Mouse (Mus musculus) cerebellum, postnatal 25 days (tissue): ENCODE results near the gene Dcakd.
"Not testable (repeated sequence)": the region's sequence is repeated elsewhere in the genome, so short reads cannot be mapped to it uniquely, and the experiment has no call there.

ENCODE experiments used
- DNase-seq, 2 experiments: peaks; one replicate each; pipeline ENCODE4 v3.0.0; 2021; ENCODE audit warnings: mixed read lengths in 2 of 2

The Dcakd gene

DNA sequence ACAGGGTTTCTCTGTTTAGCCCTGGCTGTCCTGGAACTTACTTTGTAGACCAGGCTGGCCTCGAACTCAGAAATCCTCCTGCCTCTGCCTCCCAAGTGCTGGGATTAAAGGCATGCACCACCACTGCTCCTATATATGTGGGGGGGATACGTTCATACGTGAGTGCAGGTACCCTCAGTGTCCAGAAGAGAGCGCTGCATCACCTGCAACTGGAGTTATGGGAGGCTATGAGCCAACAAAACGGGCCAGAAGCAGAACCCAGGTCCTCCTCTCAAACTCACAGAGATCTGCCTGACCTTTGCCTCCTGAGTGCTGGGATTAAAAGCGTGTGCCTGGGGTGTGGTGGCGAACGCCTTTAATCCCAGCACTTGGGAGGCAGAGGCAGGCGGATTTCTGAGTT, 52.2 kb downstream of the Dcakd start:
- not testable (repeated sequence) for DNase-seq

GRCm38 (mm10) chr11:102972326-102972725, 55.8 kb downstream of the Dcakd start:
- DNase-seq: no peak

GRCm38 (mm10) chr11:102971604-102972003, 56.5 kb downstream of the Dcakd start:
- DNase-seq: peak; percentile 29 to 46

GRCm38 (mm10) chr11:102964547-102965091, 63.5 kb downstream of the Dcakd start:
- no peak for DNase-seq

DNA sequence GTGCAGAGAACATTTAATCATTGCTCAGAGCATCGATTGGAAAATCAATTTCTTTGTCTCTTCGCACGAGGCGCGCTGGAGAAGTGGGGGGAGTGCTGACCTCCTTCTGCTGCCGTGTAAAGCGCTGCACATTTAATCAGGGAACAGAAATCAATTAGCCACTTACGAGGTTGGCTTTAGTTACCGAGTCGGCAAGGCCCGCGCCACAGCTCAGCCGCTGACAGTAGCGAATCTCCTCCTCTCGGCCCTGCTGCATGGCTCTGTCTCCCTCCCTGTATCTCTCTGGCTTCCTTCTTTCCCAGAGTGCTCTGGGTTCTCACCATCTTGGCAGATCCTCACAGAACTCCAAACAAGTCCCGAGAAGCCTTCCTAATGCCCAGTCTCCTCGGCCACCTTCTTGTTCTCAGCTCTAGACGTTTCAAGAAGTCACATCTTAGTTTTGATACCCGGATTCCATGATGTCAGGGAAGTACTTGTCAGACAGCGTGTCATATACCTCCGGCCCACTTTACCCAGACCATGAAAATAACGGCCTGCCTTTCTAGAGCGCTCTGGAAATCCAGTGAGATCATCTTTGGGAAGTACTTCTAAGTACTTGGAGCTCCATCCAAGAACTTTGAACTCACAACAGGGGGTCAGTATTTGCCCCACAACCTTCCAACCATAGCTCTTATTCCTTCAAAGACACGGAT, 64.1 kb downstream of the Dcakd start:
- DNase-seq: peak in 1 of 2 experiments; percentile 30

DNA sequence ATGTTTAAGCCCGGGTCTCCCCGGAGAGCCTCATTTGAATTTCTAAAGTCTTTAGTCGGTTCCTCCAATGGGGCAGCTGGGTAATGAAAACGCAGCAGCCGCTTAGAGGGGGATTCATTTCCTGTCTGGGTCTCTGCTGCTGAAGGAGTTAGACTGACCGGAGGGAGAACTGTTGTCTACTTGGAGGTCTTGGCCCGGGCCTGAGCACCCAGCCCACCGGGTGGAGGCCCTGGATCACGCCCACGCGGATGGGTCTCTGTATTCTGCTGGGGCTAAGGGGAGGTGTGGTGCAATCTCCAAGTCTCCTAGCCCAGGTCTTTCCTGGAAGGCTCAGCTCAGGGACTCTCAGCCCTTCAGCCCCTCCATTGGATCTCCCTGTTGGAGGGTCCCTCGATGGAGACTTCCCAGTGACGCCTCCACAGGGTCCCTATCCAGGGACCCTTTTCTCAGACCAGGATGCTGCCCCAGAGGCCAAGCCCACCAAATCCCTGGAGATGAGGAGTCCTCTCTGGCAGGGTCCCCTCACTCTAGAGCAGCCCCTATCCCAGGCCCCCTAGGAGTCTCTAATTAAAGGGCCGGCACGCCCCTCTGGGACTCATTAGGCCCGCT, 64.8 kb downstream of the Dcakd start:
- DNase-seq: no peak

- DNase-seq: no peak
These were observed 65.3 kb downstream of the Dcakd start for GRCm38 (mm10) chr11:102962861-102963245.

GRCm38 (mm10) chr11:102961082-102961481, 67.1 kb downstream of the Dcakd start:
- DNase-seq: no peak

DNA sequence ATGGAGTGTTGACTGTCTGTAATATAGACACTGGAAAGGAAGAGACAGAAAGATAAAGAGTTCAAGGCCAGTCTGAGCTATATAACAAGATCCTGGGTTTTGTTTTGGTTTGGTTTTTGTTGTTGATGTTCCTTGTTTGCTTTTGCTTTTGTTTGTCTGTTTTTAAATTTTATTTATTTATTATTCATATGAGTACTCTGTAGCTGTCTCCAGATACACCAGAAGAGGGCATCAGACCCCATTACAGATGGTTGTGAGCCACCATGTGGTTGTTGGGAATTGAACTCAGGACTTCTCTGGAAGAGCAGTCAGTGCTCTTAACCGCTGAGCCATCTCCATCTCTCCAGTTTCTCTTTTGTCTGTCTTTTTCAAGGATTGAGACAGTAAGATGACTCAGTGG, 69.3 kb downstream of the Dcakd start:
- DNase-seq: no peak

DNA sequence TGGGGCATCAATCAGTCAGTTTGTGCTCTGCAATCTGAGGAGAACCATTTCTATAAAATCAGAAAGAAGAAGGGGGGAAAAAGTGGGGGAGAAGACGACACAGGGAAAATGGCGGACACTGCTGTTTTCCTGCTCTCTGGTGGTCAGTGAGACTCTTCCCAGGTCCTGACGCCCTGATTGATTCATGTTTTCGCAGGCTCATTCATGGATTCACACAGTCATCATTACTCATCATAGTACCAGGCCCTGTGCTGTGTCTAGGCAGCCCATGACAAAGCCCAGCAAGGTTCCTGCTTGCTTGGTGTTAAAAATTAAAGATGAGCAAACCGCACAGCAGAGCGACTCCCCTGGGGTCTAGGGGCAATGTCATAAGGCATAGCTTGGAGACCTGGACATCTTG, 69.7 kb downstream of the Dcakd start:
- DNase-seq: no peak

DNA sequence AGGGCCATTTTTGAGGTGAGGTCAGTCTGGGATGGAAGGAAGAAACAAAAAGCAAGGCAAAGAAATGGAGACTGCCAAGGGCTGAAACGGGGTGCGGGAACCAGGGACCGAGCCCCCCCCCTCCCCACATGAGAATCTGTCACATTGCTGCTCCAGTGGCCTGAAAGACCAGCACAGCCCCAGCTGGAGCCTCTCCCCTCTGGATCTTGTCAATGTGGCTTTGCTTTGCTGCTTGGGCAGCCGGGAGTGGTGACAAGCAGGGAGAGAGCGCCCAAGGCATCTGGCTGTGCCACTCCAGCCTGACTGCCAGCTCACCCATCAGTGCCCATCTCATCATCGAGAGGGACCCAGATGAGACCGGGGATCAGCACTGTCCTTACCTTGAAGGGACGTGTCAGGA, 70.4 kb downstream of the Dcakd start:
- DNase-seq: no peak

DNA sequence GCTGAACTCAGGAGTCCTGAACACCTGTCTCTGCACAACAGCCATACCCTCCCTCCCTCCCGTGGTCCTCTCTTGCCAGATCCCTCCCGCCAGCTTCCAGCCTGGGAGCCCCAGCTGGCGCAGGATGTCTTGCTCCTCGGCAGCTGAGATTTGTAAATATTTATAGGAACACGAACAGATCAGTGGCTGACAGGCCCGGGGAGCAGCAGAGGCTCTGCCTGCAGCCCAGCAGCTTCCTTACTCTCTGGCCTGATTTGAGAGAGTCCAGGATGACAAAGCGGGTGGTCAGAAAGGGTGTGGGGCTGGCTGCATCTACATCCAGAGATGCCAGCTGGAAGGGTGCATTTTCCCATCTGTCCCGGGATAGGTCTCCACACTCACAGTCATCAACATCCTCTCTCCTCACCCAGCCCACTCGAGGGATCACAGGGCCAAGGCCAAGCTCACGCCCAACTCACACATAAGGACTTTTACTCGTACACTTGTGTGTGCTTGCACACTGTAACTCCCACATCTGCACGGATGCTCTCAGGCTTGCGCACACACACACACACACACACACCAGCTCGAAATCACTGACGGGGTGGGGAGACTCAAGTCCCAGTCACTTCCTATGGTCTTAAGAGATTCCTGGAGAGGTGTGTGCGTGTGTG, 71.0 kb downstream of the Dcakd start:
- DNase-seq: no peak

DNA sequence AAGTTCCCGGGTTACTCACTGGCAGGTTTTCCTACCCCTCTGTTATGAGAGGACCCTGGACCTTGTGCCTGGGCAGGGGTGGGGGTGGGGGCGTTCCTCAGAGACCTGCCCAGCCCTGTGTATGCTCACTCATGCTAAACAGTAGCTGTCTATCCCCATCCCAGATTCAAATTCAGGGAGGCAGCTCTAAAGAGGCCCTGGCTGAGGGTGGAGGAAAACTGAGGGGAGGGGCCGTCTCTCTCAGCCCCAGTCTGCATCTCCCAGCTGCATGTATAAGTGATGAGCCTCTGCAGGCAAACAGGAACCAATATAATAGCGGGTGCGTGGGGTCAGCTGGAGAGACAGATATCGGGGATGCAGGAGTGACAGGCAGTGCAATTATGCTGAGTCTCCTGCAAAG, 75.2 kb downstream of the Dcakd start:
- no peak for DNase-seq

- peak; percentile 29 to 44 for DNase-seq
These were observed 79.8 kb downstream of the Dcakd start for GRCm38 (mm10) chr11:102948043-102948961.

DNA sequence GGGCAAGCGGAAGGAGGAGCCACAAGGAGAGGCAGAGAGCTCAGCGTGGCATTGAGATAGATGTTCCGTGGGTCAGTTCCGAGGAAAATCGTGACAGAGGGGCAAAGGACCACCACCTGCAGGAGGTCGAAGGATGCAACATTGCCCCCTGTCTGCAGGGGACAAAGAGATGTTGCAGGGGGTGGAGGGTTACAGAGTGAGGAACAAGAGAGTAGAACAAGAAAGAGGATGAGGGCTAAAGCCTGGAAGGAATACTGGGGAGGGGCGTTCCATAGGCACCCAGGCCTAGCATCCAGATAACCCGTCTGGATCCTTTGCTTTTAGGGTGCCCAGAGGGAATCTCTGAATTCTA, 81.2 kb downstream of the Dcakd start:
- no peak for DNase-seq

GRCm38 (mm10) chr11:102946265-102946991, 81.7 kb downstream of the Dcakd start, which contains the start of gene C1ql1:
Gene C1ql1, minus strand, starts transcription at chr11:102946688.
- DNase-seq: peak; percentile 53 to 78

GRCm38 (mm10) chr11:102945306-102946264, 82.5 kb downstream of the Dcakd start:
- no peak for DNase-seq
